Mouse (Mus musculus) mesoderm, embryonic 11.5 days (tissue): ENCODE results near the gene Dpagt1.

Experiments used
- DNase-seq: peaks from one replicate; pipeline ENCODE4 v3.0.0-alpha.2; 2012; ENCODE audit warnings: low read depth, low spot score

Gene Dpagt1

DNA sequence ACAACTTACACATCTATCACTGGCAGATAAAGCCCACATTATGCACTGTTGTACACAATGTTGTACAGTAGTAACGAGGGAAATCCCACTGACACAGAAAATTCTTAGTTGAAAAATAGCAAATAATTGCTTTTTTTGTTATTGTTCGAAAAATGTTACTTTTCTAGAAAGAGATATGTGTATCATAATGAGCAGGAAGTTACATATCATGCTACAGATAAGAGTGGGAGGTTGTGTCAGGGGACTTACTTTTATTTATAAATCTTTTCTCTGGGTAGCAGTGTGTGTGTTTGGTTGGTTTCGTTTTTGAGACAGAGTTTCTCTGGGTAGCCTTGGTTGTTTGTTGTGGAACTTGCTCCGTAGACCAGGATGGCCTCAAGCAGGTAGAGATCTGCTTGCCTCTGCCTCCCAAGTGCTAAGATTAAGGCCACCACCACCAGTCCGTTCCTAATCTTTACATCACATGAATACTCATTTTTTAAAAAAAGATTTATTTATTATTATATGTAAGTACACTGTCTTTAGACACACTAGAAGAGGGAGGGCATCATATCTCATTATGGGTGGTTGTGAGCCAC lies 52.4 kb downstream of the Dpagt1 start:
- no peak for DNase-seq

- DNase-seq: peak; percentile 98
Observed at GRCm38 (mm10) chr9:44379054-44379834, 53.4 kb downstream of the Dpagt1 start, which contains the start of gene Hyou1. Gene Hyou1, plus strand, starts transcription at chr9:44379490.

DNA sequence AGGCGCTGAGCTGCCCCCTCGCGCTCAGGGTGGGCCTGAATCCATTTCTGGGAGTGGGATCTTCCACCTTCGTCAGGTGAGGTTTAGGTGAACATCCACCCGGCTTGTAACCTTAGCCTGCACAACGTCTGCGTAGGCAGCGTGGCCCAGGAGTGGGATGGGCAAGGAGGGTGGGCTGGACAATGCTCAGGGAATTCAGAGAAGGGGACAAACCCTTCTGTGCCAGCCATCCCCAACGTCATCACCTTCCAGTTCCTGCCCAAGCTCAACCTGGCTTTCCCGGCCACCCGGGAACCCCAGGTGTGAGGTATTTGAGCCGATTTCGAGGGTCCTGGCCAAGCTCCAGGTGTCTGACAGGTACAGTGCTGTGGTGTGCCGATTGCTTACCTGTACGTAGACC lies 54.0 kb downstream of the Dpagt1 start:
- peak; percentile 43 for DNase-seq
